Mouse (Mus musculus): ENCODE results near the gene Ccdc159. TPM values are rescaled to one million over a fixed set of nuclear protein-coding genes. Genes with fewer than 3 reads are reported as not detected.

Ccdc159 gene
- polyA plus RNA-seq (2016; fragmentation: Nextera tagmentation; extraction: Ambion mirVana), result 8.8 and 9.2 TPM in 2 replicates

GRCm38 (mm10) chr9:21927208-21927753 lies at the start of gene Ccdc159, which contains the start of gene Tmem205:
Ccdc159 (plus strand) TSS chr9:21927471.
Tmem205 (minus strand) TSS chr9:21927556.
- H3K27me3 ChIP-seq, result no peaks in the 10 kb centered on the region
- peak within 1 kb of the TSS; percentile 62 for H3K4me2 ChIP-seq (replicated peaks)
- peaks cover 11% of the 10 kb centered on the region for H3K4me1 ChIP-seq
- peak within 1 kb of the TSS; percentile 72 for H3K27ac ChIP-seq
- H3K9me3 ChIP-seq (replicated peaks), result no peaks in the 10 kb centered on the region
- H3K36me3 ChIP-seq, result 0 out of 2 replicates have a peak, but pooled peaks cover 3% of the 10 kb centered on the region
- peak within 1 kb of the TSS; percentile 53 for H3K4me3 ChIP-seq
- under 1% methylated on average over 28 of the region's 28 CpGs for WGBS
- H3K9ac ChIP-seq, result peak within 1 kb of the TSS; percentile 69
- ATAC-seq (ENCODE audit: low FRiP score), result peak; percentile 98

GRCm38 (mm10) chr9:21889229-21889628 lies 38.0 kb upstream of the Ccdc159 start:
- H3K4me2 ChIP-seq (replicated peaks), result no peak overlapping the region
- no peaks in the 10 kb centered on the region for H3K36me3 ChIP-seq
- H3K27ac ChIP-seq, result no peak overlapping the region
- no peaks in the 10 kb centered on the region for H3K4me1 ChIP-seq
- no peak overlapping the region for H3K4me3 ChIP-seq
- no peak overlapping the region for H3K9ac ChIP-seq
- no peaks in the 10 kb centered on the region for H3K27me3 ChIP-seq
- ATAC-seq (ENCODE audit: low FRiP score), result no peak
- H3K9me3 ChIP-seq (replicated peaks), result no peaks in the 10 kb centered on the region
- 71% methylated on average over 3 of the region's 3 CpGs for WGBS

- Histone ChIP-seq H3K9me3 (replicated peaks) (no peaks in the 10 kb centered on the region), H3K27me3 (peaks cover 17% of the 10 kb centered on the region), H3K27ac (no peak overlapping the region), H3K4me1 (no peaks in the 10 kb centered on the region; the same call in 1 of the 2 replicates), H3K4me3 (peak overlapping the region; percentile 42), H3K9ac (no peak overlapping the region; the same call in 1 of the 2 replicates), H3K4me2 (replicated peaks) (peak overlapping the region; percentile 53), H3K36me3 (no peaks in the 10 kb centered on the region)
- ATAC-seq (ENCODE audit: low FRiP score), result peak; percentile 82
- WGBS, result 16% methylated on average over 10 of the region's 10 CpGs
These were observed 25.9 kb upstream of the Ccdc159 start for GRCm38 (mm10) chr9:21901223-21901820.

GRCm38 (mm10) chr9:21904031-21904430 lies 23.2 kb upstream of the Ccdc159 start:
- H3K36me3 ChIP-seq, result no peaks in the 10 kb centered on the region
- no peak overlapping the region for H3K9ac ChIP-seq
- H3K4me1 ChIP-seq, result no peaks in the 10 kb centered on the region; the same call in 1 of the 2 replicates
- H3K27ac ChIP-seq, result no peak overlapping the region
- ATAC-seq (ENCODE audit: low FRiP score), result no peak
- WGBS, result 89% methylated on average over 4 of the region's 4 CpGs
- H3K9me3 ChIP-seq (replicated peaks), result no peaks in the 10 kb centered on the region
- no peak overlapping the region for H3K4me3 ChIP-seq
- peaks cover 13% of the 10 kb centered on the region for H3K27me3 ChIP-seq
- H3K4me2 ChIP-seq (replicated peaks), result no peak overlapping the region

DNA sequence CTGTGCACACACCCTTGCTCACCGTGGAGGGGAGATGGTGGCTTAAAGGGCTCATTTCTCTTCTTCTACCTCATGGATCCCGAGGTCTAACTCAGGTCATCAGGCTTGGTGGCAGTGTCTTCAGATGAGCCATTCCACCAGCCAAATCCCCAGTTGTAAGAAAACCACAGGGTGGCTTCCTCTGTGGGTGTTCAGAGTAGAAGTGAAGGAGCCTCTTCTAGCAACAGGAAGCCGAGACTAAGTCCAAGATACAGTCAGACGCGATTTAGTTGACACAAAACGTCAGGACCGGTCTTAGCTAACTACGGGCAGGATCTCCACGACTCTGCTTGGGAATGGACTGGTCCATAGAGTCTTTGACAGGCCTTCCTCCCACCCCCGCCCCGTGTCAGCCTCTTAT lies 19.1 kb upstream of the Ccdc159 start:
- no peaks in the 10 kb centered on the region for H3K4me1 ChIP-seq
- 81% methylated on average over 11 of the region's 11 CpGs for whole genome bisulfite sequencing

DNA sequence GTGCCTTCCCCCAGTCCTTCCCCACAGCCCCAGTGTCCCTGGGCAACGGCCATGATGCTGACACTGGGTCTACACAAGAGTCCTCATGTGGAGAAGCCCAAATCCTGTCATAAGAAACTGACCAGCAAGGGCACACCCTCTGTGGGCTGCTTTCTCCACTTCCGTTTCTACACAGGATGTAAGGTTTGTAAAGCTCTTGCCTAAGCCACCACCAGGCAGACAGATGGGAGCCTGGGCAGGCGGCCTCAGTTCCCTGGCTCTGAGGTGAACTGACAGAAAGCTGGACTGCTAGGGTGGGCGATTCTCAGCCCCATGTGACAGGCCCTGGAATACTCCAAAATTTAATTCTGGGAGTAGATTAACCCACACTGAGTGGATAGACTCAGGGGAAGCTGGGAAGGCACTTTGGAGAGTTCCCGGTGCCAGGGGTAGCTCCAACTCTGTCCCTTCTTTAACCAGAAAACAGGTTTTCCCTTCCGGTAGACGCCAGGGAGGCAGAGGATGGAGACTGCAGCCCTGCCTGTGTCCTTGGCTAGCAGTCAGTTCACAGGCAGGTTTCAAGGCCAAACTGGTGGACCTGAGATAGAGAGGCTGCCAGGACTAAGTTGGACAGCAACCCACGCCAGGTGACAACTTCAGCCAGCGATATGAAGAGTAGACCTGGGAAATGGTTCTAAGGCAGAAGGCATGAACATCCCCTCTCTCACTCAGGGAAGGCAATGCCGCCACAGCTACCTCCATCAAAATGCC lies 17.6 kb upstream of the Ccdc159 start:
- no peak overlapping the region for H3K9ac ChIP-seq
- peaks cover under 1% of the 10 kb centered on the region; the same call in 1 of the 2 replicates for H3K27me3 ChIP-seq
- no peaks in the 10 kb centered on the region for H3K36me3 ChIP-seq
- no peaks in the 10 kb centered on the region for H3K9me3 ChIP-seq (replicated peaks)
- no peak for ATAC-seq (ENCODE audit: low FRiP score)
- H3K4me3 ChIP-seq, result no peak overlapping the region
- H3K27ac ChIP-seq, result no peak overlapping the region
- H3K4me2 ChIP-seq (replicated peaks), result no peak overlapping the region
- H3K4me1 ChIP-seq, result no peaks in the 10 kb centered on the region
- WGBS, result 85% methylated on average over 10 of the region's 10 CpGs

More for the DNA sequence above, 19.1 kb upstream of the Ccdc159 start:
- Histone ChIP-seq H3K9me3 (replicated peaks) (no peaks in the 10 kb centered on the region), H3K27ac (no peak overlapping the region), H3K9ac (no peak overlapping the region), H3K4me3 (no peak overlapping the region), H3K4me2 (replicated peaks) (no peak overlapping the region), H3K27me3 (no peaks in the 10 kb centered on the region; the same call in 1 of the 2 replicates), H3K36me3 (no peaks in the 10 kb centered on the region)
- no peak for ATAC-seq (ENCODE audit: low FRiP score)

- Histone ChIP-seq H3K36me3 (no peaks in the 10 kb centered on the region), H3K4me2 (replicated peaks) (peak overlapping the region; percentile 95), H3K27me3 (peaks cover 28% of the 10 kb centered on the region; the same call in 1 of the 2 replicates), H3K9ac (peak overlapping the region; percentile 73), H3K4me3 (peak overlapping the region; percentile 64), H3K9me3 (replicated peaks) (no peaks in the 10 kb centered on the region), H3K27ac (no peak overlapping the region), H3K4me1 (0 out of 2 replicates have a peak, but pooled peaks cover 6% of the 10 kb centered on the region)
- ATAC-seq (ENCODE audit: low FRiP score), result no peak
- WGBS, result 77% methylated on average over 3 of the region's 3 CpGs
These were observed 10.3 kb upstream of the Ccdc159 start for GRCm38 (mm10) chr9:21916851-21917492.

DNA sequence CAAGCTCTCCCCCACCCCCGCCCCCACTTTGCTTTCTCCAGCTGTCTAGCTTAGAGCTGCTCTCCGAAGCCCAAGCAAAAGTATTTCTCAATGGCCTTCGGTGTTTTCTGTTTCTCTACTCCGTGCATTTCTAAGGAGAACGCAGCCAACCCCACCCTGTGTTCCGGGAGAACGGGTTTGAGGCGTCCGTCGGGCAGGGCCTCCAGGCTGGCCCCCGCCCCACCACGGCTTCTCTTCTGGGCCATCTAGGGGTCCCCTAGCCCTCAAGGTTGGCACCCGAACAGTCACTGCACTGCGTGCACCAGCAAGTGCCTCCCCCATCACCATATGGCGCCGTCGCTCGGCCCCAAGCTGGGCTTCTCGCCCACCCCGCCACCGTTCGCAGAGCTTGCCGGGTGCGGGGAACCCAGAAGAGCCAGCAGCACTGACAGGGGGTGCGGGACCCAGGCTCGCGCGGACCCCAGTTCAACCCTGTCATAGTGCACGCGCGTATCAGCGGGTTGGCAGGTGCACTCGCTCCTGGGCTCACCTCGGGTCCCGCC lies 9.7 kb upstream of the Ccdc159 start:
- Histone ChIP-seq H3K4me1 (0 out of 2 replicates have a peak, but pooled peaks cover 6% of the 10 kb centered on the region), H3K27ac (peak overlapping the region; percentile 55), H3K9ac (peak overlapping the region; percentile 73), H3K9me3 (replicated peaks) (no peaks in the 10 kb centered on the region), H3K4me3 (peak overlapping the region; percentile 64), H3K4me2 (replicated peaks) (peak overlapping the region; percentile 95), H3K36me3 (no peaks in the 10 kb centered on the region), H3K27me3 (peaks cover 28% of the 10 kb centered on the region; the same call in 1 of the 2 replicates)
- peak; percentile 81 for ATAC-seq (ENCODE audit: low FRiP score)
- 2% methylated on average over 35 of the region's 35 CpGs for WGBS

DNA sequence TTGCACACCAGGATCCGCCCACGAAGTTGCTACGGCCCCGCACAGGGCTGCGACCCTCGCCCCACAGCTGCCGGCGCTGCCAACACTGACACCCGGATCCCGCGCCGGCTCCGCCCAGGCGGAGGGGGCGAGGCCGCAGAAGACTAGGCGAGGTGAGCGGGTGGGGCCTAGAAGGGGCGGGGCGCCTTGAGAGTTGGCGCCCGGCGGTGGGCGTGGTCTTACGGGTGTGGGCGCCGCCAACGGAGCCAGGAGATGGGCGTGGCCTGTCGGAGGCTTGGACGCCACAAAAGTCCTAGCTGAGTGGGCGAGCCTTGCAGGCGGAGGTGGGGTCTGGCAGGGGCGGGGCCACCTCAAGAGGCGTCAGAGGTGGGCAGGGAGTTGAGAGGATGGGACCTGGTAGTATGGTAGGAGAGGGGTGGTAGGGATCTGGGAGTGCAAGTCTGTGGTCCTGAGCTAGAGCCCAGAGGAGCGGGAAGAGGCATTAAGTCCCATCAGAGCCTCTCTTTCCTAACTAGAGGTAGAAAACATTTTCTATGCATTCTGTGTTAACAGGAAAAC lies 9.2 kb upstream of the Ccdc159 start, which contains the start of gene Rab3d:
Gene Rab3d (minus strand): TSS at position 158 of the 558 bp plus-strand sequence.
- WGBS, result under 1% methylated on average over 35 of the region's 36 CpGs
- 0 out of 2 replicates have a peak, but pooled peaks cover 6% of the 10 kb centered on the region for H3K4me1 ChIP-seq
- H3K27me3 ChIP-seq, result peaks cover 28% of the 10 kb centered on the region; the same call in 1 of the 2 replicates
- H3K9ac ChIP-seq, result peak within 1 kb of the TSS; percentile 73
- no peaks in the 10 kb centered on the region for H3K36me3 ChIP-seq
- ATAC-seq (ENCODE audit: low FRiP score), result peak; percentile 93
- H3K4me2 ChIP-seq (replicated peaks), result peak within 1 kb of the TSS; percentile 95
- H3K9me3 ChIP-seq (replicated peaks), result no peaks in the 10 kb centered on the region
- peak within 1 kb of the TSS; percentile 64 for H3K4me3 ChIP-seq
- peak within 1 kb of the TSS; percentile 55 for H3K27ac ChIP-seq

DNA sequence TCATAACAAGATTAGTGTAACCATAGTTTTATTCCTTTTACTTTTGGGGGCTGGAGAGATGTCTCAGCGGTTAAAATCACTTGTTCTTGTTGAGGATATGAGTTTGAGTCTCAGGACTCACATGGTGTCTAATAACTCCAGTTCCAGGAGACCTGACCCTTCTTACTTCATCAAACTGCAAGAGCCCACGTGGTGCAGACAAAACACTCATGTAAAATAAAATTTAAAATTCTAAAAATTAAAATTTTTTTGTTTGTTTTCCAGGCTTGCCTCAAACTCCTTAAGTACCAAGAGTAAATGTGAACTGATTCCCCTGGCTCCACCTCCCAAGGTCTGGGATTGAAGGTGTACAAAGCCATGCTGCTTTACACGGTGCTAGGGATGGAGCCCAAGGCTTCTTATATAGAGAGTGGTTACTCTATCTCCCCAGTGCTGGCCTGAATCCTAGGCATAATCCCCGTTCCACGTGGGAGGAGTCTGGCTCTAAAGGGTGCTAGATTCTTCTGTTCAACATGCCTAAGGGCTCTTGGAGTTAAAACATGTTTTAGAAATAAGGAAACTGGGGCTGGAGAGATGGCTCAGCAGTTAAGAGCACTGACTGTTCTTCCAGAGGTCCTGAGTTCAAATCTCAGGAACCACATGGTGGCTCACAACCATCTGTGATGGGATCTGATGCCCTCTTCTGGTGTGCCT lies 8.4 kb upstream of the Ccdc159 start:
- no peaks in the 10 kb centered on the region for H3K36me3 ChIP-seq
- WGBS, result 25% methylated on average over 5 of the region's 5 CpGs
- no peak overlapping the region for H3K4me3 ChIP-seq
- H3K27ac ChIP-seq, result no peak overlapping the region
- no peaks in the 10 kb centered on the region for H3K9me3 ChIP-seq (replicated peaks)
- ATAC-seq (ENCODE audit: low FRiP score), result no peak
- H3K27me3 ChIP-seq, result peaks cover 28% of the 10 kb centered on the region; the same call in 1 of the 2 replicates
- 0 out of 2 replicates have a peak, but pooled peaks cover 6% of the 10 kb centered on the region for H3K4me1 ChIP-seq
- peak overlapping the region; percentile 95 for H3K4me2 ChIP-seq (replicated peaks)
- no peak overlapping the region for H3K9ac ChIP-seq

- Histone ChIP-seq H3K4me3 (no peak overlapping the region), H3K9me3 (replicated peaks) (no peaks in the 10 kb centered on the region), H3K9ac (no peak overlapping the region), H3K27ac (no peak overlapping the region), H3K36me3 (0 out of 2 replicates have a peak, but pooled peaks cover 3% of the 10 kb centered on the region), H3K27me3 (no peaks in the 10 kb centered on the region), H3K4me2 (replicated peaks) (no peak overlapping the region), H3K4me1 (peaks cover 11% of the 10 kb centered on the region)
- WGBS, result 87% methylated on average over 4 of the region's 4 CpGs
- ATAC-seq (ENCODE audit: low FRiP score), result no peak
These were observed 4.2 kb upstream of the Ccdc159 start for GRCm38 (mm10) chr9:21923036-21923435.

Measured in hindbrain, embryonic 12.5 days (tissue).